Mouse (Mus musculus) embryo, embryonic 11 days (tissue): ENCODE measurements around the gene Hspa12b.
A peak's percentile ranks its signal among the peaks of the same experiment; 100 is the strongest.

Experiments used
- DNase-seq: peaks from one replicate; pipeline ENCODE4 v3.0.0-alpha.2; 2015

Gene Hspa12b

DNA sequence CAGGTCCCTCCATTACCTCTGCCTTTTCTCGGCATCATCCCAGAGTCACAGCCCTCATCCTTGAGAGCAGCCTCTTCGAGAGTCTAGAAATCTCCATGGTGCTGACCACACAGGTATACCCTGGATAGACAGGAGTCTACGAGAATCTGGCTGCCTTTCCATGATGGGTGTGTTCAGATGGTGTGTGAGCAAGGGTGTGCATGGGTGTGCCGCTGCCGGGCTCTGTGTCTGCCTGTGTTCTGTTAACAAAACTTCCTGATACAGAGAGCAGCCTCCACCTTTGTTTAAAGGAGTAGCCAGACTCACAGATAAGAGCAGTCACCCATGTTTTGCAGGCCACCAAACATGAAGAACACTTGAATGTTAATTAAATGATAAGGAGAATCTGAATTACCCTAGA is 2.8 kb downstream of the Hspa12b start:
- no peak for DNase-seq

- no peak for DNase-seq
Measured at GRCm38 (mm10) chr2:131130849-131131248, 3.8 kb downstream of the Hspa12b start.

- no peak for DNase-seq
Measured at GRCm38 (mm10) chr2:131132111-131132888, 5.2 kb downstream of the Hspa12b start.

DNA sequence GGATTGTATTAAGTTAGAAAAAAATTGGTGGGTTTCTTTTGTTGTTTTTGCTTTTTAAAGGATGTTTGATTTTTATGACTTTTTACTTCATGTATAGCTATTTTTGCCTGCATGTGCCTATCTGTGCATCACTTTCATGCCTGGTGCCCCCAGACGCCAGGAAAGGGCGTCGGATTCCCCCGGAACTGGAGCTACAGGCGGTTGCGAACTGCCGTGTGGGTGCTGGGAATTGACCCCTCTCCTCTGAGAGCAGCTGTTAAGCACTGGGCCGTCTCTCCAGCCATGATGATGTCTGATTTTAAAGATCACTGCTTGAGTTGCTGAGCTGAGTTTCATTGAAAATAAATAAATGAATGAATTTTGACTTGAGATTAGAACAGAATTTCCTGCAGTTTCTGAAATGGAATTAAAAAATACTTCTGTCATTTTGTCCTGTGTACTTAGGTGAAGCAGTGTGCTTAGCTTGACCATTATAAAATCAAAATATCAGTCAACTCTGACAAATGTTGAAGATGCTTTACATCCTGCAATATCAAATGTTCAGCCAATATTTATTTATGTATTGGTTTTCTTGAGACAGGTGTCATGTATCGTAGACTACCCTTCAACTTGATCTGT is 6.0 kb downstream of the Hspa12b start, which contains the start of gene Gm11037:
Gene Gm11037, plus strand, starts transcription at position 568 of the 618 bp plus-strand sequence.
- no peak for DNase-seq

DNA sequence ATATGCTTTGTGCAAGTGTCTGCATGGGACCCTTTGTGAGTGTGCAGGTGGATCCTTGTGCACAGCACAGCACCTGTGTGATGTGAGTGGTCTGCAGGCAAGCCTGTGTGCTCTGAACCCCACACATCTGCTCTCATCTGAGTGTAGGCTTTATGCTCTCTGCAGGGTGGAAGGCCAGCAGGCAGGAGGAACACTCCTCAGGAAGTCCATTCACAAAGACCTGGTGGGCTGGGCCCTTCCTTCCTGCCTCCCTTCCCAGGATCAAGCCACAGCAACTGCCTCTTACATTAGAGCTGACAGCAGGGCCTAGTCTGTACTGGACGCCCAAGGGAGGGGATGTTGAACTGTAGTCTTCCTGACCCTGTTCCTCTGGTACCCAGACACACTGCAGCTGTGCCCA is 7.3 kb downstream of the Hspa12b start:
- no peak for DNase-seq

GRCm38 (mm10) chr2:131134826-131135400 is 7.8 kb downstream of the Hspa12b start:
- DNase-seq = no peak

DNA sequence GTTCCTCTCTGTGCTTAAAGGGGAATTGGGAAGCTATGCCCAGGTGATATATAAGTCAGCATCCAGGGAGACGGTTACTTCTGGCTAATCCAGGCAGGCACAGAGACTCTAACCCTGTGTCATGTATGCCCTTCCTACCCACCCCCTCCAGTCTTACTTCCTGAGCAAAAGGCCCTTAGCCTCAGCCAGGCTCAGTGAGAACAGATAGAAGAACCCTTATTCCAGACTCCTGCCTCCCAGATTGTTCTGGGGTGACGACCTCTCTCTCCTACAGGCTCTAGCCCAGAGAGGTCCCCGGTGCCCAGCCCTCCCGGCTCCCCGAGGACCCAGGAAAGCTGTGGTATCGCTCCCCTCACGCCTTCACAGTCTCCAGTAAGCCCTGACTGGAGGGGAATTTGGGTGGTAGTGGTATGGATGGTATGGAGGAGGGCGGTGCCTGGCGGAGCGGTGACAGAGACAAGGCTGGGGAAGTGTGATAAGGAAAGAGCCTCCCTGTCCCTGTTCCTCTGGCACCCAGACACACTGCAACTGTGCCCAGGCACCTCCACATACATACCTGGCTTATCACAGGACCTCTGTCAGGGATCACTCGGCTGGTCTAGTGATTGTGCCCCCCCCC is 8.6 kb downstream of the Hspa12b start:
- no peak for DNase-seq

- DNase-seq = no peak
Measured at GRCm38 (mm10) chr2:131138296-131138695, 11.2 kb downstream of the Hspa12b start.

GRCm38 (mm10) chr2:131138760-131139159 is 11.7 kb downstream of the Hspa12b start:
- DNase-seq = no peak

DNA sequence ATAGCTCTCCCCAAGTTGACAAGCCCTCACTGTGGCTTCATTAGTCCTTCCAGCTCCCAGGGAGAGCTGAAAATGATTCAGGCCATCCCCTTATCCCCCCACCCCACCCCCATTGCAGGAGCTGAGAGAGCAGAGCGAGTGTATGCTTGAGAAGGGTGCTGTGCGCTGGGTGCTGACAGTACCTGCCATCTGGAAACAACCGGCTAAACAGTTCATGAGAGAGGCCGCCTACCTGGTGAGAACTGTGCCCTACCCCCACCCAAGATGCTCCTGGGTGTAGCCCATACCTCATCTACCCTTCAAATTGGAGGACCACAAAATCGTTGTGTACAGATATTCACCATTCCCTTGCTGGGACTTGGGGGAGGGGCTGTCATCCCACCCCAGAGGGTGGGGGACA is 12.2 kb downstream of the Hspa12b start:
- no peak for DNase-seq

- no peak for DNase-seq
Measured at GRCm38 (mm10) chr2:131139886-131140532, 12.9 kb downstream of the Hspa12b start.

DNA sequence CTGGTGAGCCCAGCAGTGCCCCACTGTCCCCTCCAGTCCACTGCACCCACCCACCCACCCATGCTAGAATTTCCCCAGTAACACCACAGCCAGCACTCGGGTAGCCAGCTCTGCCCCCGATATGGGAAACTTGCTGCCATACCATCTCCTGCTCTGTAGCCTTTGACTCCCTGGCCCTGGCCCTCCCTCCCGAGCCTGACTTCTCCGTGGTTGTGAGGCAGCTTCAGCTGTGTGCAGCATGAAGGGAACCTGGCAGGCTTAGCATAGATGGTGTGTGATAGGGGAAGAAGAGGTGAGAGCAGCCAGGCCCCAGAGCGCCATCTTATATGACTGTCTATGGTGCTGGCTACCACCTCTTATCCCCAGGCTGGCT is 13.4 kb downstream of the Hspa12b start:
- DNase-seq = no peak

GRCm38 (mm10) chr2:131141336-131141986 is 14.4 kb downstream of the Hspa12b start:
- DNase-seq = no peak

- peak; percentile 77 for DNase-seq
Measured at GRCm38 (mm10) chr2:131142592-131142991, 15.5 kb downstream of the Hspa12b start.

DNA sequence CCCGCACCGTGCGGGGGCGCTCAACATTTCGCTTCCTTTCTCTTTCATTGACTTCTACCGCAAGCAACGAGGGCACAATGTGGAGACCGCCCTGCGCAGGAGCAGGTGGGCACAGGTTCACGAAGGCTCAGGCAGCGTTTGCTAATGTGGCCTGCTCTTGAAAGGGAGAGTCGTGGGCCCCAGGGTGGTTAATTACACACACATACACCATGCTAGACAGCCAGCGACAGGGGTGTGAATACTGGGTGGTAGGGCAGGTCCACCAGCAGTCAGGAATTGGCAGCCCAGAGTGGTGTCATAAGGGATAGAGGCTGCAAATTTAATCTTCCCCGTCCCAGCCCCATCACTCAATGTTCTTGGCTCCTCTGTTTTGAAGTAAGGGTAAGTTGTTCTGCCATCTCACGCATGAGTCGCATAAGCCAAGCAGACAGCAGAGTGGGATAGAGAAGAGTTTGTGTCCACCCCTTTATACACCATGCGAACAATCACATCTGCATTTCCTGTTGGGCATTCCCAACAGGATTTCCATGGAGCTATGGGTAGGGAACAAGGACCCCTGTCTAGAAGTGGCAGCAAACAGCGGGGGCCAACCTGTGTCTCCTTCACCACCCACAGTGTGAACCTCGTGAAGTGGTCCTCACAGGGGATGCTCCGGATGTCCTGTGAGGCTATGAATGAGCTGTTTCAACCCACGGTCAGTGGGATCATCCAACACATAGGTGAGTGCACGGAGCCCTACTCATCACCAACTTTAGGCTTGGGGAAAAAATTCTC is 16.1 kb downstream of the Hspa12b start:
- DNase-seq = no peak

- no peak for DNase-seq
Measured at GRCm38 (mm10) chr2:131145121-131145520, 18.0 kb downstream of the Hspa12b start.

- no peak for DNase-seq
Measured at GRCm38 (mm10) chr2:131145536-131145935, 18.5 kb downstream of the Hspa12b start.

DNA sequence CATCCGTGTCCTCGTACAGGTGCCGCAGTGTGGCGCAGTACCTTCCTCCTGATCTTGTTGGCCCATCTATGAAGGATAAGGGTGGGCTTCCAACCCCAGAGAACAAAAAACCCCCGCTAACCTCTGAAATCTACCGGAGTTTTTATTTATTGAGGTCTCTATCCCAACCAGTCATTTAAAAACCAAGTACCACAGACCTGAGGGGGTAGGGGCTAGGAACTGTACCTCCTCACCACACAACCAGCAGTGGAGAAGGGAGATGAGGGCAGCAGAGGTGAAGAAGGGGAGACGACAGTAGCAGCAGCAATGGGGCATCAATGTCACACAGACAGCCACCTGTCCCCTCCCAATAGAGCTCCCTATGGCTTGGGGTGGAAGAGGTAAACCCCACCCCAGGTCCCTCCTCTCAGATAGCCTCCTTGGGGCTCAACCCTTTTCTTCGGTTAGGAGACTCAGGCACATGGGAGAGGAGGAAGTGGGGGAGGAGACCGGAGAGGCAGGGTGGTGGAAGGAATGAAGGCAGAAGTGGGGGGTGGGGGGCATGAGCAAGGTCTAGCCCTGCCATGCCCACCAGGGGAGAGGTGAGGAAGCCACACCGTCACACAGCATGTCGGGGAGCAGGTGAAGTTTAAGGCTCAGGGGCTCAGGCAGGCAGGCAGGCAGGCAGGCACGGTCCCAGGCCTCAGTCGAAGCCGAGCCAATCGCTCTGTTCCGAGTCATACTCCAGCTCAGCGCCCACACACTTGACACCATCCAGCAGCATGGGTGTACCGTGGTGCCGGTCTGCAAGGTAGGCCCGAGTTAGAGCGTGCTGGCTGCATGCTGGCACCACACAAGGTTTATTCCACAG is 19.3 kb downstream of the Hspa12b start:
- no peak for DNase-seq

GRCm38 (mm10) chr2:131147043-131147365 is 19.9 kb downstream of the Hspa12b start:
- no peak for DNase-seq

DNA sequence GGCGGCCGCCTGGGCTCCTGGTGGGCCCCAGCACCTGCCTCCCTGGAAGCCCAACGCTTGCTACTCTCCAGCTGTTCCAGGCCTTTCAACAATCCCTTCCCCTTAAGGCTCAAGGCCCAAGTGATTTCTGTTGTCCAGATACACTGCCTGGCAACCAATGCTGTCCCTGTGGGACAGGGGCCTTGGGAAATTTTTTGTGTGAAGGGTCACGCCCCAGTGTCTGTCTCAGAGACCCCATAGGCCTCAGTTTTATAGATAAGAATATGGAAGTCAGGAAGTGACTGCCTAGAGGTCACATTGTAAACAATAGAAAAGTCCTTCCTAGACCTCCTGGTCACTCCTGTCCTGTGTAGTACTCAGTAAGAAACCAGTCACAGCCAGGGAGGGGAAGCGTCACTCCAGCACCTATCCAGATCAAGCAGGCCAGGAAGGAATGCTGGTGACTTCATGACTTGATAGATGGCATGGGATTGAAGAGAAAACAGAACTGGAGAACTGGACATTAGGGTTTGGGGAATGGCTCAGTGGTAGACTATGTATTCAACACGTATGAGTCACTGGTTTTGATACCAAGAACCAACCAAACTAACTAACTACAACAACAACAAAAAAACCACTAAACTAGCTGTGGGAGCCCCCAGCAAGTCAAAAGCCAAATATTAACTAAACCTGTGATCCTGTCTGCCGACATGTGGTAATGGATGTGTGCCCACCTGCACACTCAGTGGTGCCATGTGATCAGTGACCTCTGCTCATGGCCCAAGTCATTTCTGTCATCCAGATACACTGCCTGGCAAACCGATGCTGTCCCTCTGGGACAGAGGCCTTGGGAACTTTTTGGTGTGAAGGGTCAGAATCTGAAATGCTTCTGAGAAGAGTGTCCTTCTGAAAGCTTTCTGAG is 21.5 kb downstream of the Hspa12b start:
- DNase-seq = no peak
